Mouse (Mus musculus) ES-E14 (cell line): ENCODE data around the gene Grid2.

ENCODE experiments used
- CHD2 ChIP-seq: IDR thresholded peaks from 2 replicates; pipeline ENCODE4 v1.6.1; 2014; ENCODE audit warnings: mild to moderate bottlenecking, low read depth, low read length, inconsistent platforms
- HCFC1 ChIP-seq: IDR thresholded peaks from 2 replicates; pipeline ENCODE4 v1.6.1; 2012; ENCODE audit warnings: low read length, inconsistent platforms, borderline replicate concordance; ENCODE audit not compliant: insufficient read depth
- MAFK ChIP-seq: IDR thresholded peaks from 2 replicates; pipeline ENCODE4 v1.6.1; 2014; ENCODE audit warnings: mild to moderate bottlenecking, low read depth, low read length, inconsistent platforms; ENCODE audit not compliant: insufficient read depth
- ZC3H11A ChIP-seq: IDR thresholded peaks from 2 replicates; pipeline ENCODE4 v1.6.1; 2012; ENCODE audit warnings: low read depth, mild to moderate bottlenecking, inconsistent platforms, low read length, borderline replicate concordance
- ZNF384 ChIP-seq: IDR thresholded peaks from 2 replicates; pipeline ENCODE4 v1.6.1; 2012; ENCODE audit warnings: low read depth, low read length, inconsistent platforms

DNA sequence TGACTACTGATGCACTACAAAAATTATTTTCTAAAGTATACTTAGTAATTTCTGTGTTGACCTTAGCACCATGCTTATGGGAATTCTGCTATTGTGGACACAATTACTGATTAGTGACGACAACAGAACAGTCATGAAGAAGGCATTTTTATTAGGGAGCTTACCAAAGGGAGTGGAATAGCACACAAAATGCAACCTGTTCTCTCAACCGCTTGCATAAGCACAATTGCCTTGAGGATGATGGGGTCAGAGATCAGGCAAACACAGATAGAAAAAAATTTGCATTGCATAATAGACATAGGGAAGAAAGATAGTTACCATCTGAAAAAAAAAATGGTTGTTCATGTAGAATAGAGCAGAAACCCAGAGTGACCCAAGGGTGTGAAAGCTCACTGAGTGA, 790.4 kb downstream of the Grid2 start:
- TF ChIP-seq ZNF384 (no peak), CHD2 (no peak), MAFK (no peak), ZC3H11A (no peak), HCFC1 (no peak)
